Mouse (Mus musculus): ENCODE results near the gene Ndfip2.

Gene Ndfip2

GRCm38 (mm10) chr14:105258379-105259034 lies at the start of gene Ndfip2:
TSS of gene Ndfip2 (plus strand) at chr14:105258573.
- DNase-seq (ENCODE audit: low spot score in 2 of 2) = peak; percentile 79 to 89

DNA sequence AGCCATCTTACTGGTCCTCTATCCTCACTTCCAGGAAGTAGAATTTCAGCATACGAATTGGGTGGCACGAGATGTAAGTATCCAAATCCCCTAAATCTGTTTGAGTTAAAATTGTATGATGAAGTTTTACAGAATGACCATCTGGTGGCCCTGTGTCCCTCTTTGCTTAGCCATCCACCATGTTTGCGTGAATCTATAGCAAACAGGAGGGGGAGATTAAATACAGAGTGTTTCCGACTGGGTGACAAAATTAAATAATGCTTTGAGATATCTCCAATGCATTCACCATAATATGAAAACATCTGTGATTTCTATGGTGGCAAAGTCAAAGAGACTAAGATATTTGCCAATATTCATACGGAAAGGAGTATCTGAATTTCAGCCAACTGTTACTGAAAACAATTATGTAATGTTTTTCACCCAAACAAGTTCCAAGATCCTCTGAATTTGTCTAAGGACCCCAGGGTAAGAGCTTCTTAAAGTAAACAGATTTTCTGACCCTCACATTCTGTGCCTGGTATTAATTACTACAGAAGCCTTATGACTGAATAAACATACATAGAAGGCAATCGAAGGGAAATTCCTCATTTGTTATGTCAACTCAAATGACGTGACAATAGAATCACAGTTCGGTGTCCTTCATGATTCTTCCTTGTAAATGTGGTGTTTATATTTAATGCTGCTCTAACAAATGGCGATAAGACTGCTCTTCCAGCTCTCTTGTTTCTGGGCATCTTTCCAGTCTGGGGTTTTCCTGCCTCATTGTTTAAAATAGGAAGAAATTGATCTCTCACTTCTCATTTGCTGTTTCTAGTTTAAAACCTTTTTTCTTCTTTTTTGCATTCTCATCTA lies 38.6 kb upstream of the Ndfip2 start:
- no peak for DNase-seq (ENCODE audit: low spot score in 2 of 2)

- DNase-seq (ENCODE audit: low spot score in 2 of 2) = no peak
Measured at GRCm38 (mm10) chr14:105222240-105222639, 36.1 kb upstream of the Ndfip2 start.

GRCm38 (mm10) chr14:105225790-105226189 lies 32.6 kb upstream of the Ndfip2 start:
- no peak for DNase-seq (ENCODE audit: low spot score in 2 of 2)

- no peak for DNase-seq (ENCODE audit: low spot score in 2 of 2)
Measured at GRCm38 (mm10) chr14:105232421-105232820, 26.0 kb upstream of the Ndfip2 start.

DNA sequence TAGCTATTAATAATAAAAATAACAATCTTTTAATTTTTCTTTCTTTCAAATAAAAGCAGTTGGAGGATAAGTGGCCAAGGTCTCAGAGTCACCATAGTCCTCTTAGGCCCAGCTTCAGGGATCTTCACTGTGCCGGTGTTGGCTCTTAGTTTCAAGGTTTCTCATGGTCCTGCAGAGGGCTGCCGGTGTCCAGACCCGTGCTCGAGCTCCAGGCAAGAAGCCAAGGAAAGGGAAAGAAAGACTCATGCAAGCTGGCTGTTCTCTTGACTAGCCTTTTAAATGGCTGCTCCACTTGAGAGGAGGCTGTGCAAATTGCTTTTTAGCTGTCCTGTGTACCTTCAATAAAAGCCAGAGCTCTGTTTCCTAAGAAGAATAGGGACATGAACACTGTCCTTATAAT lies 21.8 kb upstream of the Ndfip2 start:
- no peak for DNase-seq (ENCODE audit: low spot score in 2 of 2)

DNA sequence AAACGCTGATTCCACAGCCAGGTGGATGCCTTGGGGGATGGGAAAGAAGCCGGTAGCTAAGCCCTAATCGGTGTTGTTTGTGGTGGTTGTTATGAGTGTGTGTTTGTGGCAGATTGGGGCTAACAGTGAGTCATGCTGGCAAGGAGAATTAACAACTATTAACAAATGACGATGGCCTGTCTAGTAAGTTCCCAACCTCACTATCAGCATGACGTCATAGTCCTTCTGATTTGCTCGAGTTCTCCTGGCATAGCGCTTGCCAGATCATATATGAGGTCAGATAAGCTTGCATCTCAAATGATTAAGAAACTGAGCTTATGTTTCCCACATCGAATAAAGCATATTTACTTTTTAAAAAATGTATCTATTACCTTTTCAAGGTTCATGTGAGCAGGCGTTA lies 20.6 kb upstream of the Ndfip2 start:
- no peak for DNase-seq (ENCODE audit: low spot score in 2 of 2)

GRCm38 (mm10) chr14:105238450-105239038 lies 19.8 kb upstream of the Ndfip2 start:
- DNase-seq (ENCODE audit: low spot score in 2 of 2) = no peak

DNA sequence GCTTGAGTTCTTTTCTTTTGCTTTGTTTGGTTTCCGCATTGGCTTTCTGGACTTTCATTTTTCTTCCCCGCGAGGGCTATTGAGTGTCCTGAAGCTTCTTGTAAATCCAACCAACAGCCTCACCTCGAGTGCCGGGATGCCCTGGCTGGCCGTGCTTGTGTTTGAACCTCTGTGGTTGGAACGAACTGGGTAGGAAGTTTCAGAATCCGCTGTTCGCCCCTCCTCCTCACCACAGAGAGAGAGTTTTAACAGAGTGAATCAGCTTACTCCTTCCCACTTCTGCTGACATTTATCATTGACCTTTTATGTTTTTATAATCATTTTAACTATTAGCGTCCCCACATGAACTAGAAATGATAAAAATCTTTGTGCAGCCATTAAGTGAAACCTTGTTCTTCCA lies 18.3 kb upstream of the Ndfip2 start:
- no peak for DNase-seq (ENCODE audit: low spot score in 2 of 2)

- DNase-seq (ENCODE audit: low spot score in 2 of 2) = no peak
Measured at GRCm38 (mm10) chr14:105243805-105244443, 14.4 kb upstream of the Ndfip2 start.

- DNase-seq (ENCODE audit: low spot score in 2 of 2) = no peak
Measured at GRCm38 (mm10) chr14:105251038-105251437, 7.3 kb upstream of the Ndfip2 start.

- DNase-seq (ENCODE audit: low spot score in 2 of 2) = no peak
Measured at GRCm38 (mm10) chr14:105253304-105253703, 5.1 kb upstream of the Ndfip2 start.

DNA sequence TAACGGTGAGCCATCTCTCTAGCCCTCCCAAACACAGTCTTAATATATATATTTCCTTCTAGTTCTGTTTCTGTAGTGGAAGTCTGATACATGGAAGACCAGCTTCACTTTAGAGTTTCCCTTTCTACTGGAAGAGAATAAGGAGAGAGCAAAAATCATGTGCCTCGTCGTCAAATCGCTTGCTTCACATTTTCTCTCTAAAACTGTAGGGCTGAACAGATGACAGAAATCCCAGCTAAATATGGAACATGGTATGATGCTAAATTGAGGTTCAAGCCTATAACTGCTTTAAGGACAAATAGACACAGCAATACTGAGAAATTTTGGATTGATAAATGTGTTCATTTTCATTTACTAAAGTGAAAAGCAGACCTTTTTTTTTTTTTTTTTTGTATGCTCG lies 4.0 kb upstream of the Ndfip2 start:
- DNase-seq (ENCODE audit: low spot score in 2 of 2) = no peak

GRCm38 (mm10) chr14:105255620-105256019 lies 2.8 kb upstream of the Ndfip2 start:
- no peak for DNase-seq (ENCODE audit: low spot score in 2 of 2)

DNA sequence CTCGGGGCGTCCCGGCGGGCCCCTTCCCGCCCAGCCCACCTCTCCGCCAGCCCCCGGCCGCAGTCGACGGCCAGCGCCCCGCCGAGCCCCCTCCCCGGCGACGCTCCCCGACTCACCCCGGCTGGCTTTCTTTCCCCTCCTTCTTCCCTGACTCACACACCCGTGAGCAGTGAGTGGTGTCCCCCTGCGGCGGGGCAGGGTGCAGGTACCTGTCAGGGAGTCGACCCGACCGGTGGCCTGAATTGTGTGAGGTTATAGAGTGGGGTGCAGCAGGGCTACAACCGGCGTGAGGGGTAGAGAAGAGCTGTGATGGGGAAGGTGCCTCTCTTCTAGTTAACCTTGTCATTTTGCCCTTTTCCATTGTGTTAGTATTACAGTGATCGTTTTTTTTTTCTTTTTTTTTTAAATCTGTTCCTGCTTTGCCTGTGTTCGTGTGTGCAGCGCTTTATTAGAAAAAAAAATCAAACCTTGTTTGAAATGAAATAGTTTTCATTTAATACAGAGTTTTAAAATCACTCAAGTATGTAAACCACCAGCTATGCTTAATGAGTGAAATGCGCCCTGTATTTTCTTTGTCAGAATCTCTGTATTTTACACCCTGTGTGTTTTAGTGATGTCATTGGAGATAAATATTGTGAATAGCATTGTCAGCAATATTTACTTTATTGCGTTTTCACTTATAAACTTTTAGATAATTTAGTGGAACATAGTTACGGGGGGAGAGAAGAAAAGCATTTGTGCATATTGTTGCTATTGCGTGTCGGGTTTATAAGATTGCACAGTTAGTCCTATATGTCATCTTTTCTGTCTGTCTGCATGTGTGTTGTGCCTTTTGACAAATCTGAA lies 885 bp downstream of the Ndfip2 start:
- DNase-seq (ENCODE audit: low spot score in 2 of 2) = peak; percentile 43 to 72

- DNase-seq (ENCODE audit: low spot score in 2 of 2) = no peak
Measured at GRCm38 (mm10) chr14:105262923-105263322, 4.5 kb downstream of the Ndfip2 start.

DNA sequence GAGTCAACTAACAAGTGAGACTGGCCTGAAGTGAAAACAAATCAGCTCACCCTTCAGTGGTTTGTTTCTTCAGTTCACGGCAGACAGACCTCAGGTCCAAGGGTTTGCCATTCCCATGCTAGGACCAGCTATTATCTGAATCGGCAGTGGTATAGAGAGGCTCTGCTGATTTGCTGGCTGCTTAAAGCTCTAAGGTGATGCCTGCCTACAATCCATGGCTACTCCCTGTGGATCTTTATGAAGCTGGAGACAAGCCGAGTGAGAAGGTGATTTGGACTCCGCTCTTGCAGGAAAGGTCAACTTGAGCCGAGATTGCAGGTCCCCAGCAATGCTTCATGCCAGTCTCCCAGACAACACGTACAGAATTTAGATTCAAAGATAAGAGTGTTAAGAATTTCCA lies 8.7 kb downstream of the Ndfip2 start:
- no peak for DNase-seq (ENCODE audit: low spot score in 2 of 2)

GRCm38 (mm10) chr14:105272030-105272429 lies 13.7 kb downstream of the Ndfip2 start:
- no peak for DNase-seq (ENCODE audit: low spot score in 2 of 2)

GRCm38 (mm10) chr14:105272539-105272938 lies 14.2 kb downstream of the Ndfip2 start:
- DNase-seq (ENCODE audit: low spot score in 2 of 2) = no peak

- DNase-seq (ENCODE audit: low spot score in 2 of 2) = no peak
Measured at GRCm38 (mm10) chr14:105275196-105275595, 16.8 kb downstream of the Ndfip2 start.

- DNase-seq (ENCODE audit: low spot score in 2 of 2) = no peak
Measured at GRCm38 (mm10) chr14:105277277-105277676, 18.9 kb downstream of the Ndfip2 start.
